Mouse (Mus musculus) ES-E14 (cell line): ENCODE measurements around the gene Zfp36l2. TPM values are rescaled to one million over a fixed set of nuclear protein-coding genes. Genes with fewer than 3 reads are reported as not detected.

ENCODE experiments used
- DNase-seq: peaks from one replicate; pipeline ENCODE4 v3.0.0-alpha.2; 2013; ENCODE audit warnings: low read depth, low spot score
- H3K27ac ChIP-seq: 2 replicates; pipeline ENCODE4 v1.5.1; 2012; ENCODE audit warnings: low read depth, mild to moderate bottlenecking, low read length, moderate library complexity, mixed read lengths; ENCODE audit not compliant: poor library complexity, insufficient read depth, severe bottlenecking
- H3K36me3 ChIP-seq: 2 replicates; pipeline ENCODE4 v1.6.1; 2012; ENCODE audit warnings: mild to moderate bottlenecking, low read length, moderate library complexity, mixed read lengths; ENCODE audit not compliant: control insufficient read depth, poor library complexity, insufficient read depth, severe bottlenecking
- H3K4me1 ChIP-seq, 2 experiments: fragments of 150-350 bp in 1 of 2; sonication (generic) in 1 of 2; 2 replicates each; pipeline ENCODE4 v1.6.1; 2012; ENCODE audit warnings: low read length in 2 of 2, mild to moderate bottlenecking in 1 of 2, mixed read lengths in 1 of 2; ENCODE audit not compliant: control insufficient read depth in 2 of 2, insufficient read depth in 2 of 2, poor library complexity in 1 of 2
- H3K4me3 ChIP-seq, 2 experiments: fragments of 150-350 bp in 1 of 2; sonication (generic) in 1 of 2; 2 replicates each; pipeline ENCODE4 v1.5.1; 2012; ENCODE audit warnings: low read length in 2 of 2, low read depth in 1 of 2, mild to moderate bottlenecking in 1 of 2, mixed read lengths in 1 of 2; ENCODE audit not compliant: insufficient read depth in 1 of 2, poor library complexity in 1 of 2, severe bottlenecking in 1 of 2
- H3K9ac ChIP-seq: 2 replicates; pipeline ENCODE4 v1.6.1; 2012; ENCODE audit warnings: low read depth, mild to moderate bottlenecking, low read length, mixed read lengths; ENCODE audit not compliant: poor library complexity, insufficient read depth, severe bottlenecking
- H3K9me3 ChIP-seq: fragments of 150-350 bp; sonication (generic); 2 replicates; pipeline ENCODE4 v1.6.1; 2012; ENCODE audit warnings: low read depth, mild to moderate bottlenecking, low read length; ENCODE audit not compliant: control insufficient read depth, insufficient read depth
- CHD2 ChIP-seq: IDR thresholded peaks from 2 replicates; pipeline ENCODE4 v1.6.1; 2014; ENCODE audit warnings: mild to moderate bottlenecking, low read depth, low read length, inconsistent platforms
- HCFC1 ChIP-seq: IDR thresholded peaks from 2 replicates; pipeline ENCODE4 v1.6.1; 2012; ENCODE audit warnings: low read length, inconsistent platforms, borderline replicate concordance; ENCODE audit not compliant: insufficient read depth
- MAFK ChIP-seq: IDR thresholded peaks from 2 replicates; pipeline ENCODE4 v1.6.1; 2014; ENCODE audit warnings: mild to moderate bottlenecking, low read depth, low read length, inconsistent platforms; ENCODE audit not compliant: insufficient read depth
- ZC3H11A ChIP-seq: IDR thresholded peaks from 2 replicates; pipeline ENCODE4 v1.6.1; 2012; ENCODE audit warnings: low read depth, mild to moderate bottlenecking, inconsistent platforms, low read length, borderline replicate concordance
- ZNF384 ChIP-seq: IDR thresholded peaks from 2 replicates; pipeline ENCODE4 v1.6.1; 2012; ENCODE audit warnings: low read depth, low read length, inconsistent platforms
- in situ Hi-C, 2 experiments: fragments of 600-800 bp; cut with MboI; formaldehyde crosslinking; loops; one replicate each; pipeline ENCODE4 v1.15.1; 2025; ENCODE audit warnings: low sequenced_read_pairs in 2 of 2, inconsistent platforms in 1 of 2; ENCODE audit not compliant: unreplicated experiment in 2 of 2
- total RNA-seq: library from RNA; depleted of rRNA; stranded (reverse); fragments of 300-350 nt; gene quantifications from 2 replicates; pipeline ENCODE4 v1.2.3, GENCODE M21; 2012

The Zfp36l2 gene
- total RNA-seq, 1 experiment: 12.6 TPM

DNA sequence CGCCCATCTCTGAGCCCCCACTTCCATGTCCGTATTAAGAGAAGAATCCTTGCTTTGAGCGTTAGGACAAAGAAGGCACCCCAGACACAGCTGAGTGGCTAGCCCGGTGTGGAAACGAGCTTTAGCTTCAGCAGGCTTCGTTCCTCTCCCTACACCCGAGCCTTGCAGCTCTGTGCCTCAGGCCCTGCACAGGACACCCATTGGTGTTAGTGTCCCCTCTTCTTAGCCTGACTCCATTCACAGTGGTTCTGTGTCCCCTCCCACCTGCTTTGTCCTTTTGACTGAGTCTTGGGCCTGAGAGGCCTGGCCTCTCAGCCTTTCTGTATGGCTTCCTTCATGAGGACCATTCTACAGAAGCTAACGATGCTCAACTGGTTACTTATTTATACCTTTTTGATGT lies 37.5 kb downstream of the Zfp36l2 start:
- TF ChIP-seq MAFK: no peak
- TF ChIP-seq CHD2: no peak
- TF ChIP-seq HCFC1: no peak
- no peak for TF ChIP-seq ZNF384
- TF ChIP-seq ZC3H11A: no peak
- H3K9ac ChIP-seq: no peak overlapping the region
- no peak overlapping the region for H3K27ac ChIP-seq
- H3K4me3 ChIP-seq: no peak overlapping the region
- in situ Hi-C loops: no loop called here
- H3K36me3 ChIP-seq: no peaks in the 10 kb centered on the region
- peaks cover 0 to 28% of the 10 kb centered on the region in 2 experiments; a peak in 1 of 4 replicates for H3K4me1 ChIP-seq
- no peaks in the 10 kb centered on the region for H3K9me3 ChIP-seq
- no peak for DNase-seq

DNA sequence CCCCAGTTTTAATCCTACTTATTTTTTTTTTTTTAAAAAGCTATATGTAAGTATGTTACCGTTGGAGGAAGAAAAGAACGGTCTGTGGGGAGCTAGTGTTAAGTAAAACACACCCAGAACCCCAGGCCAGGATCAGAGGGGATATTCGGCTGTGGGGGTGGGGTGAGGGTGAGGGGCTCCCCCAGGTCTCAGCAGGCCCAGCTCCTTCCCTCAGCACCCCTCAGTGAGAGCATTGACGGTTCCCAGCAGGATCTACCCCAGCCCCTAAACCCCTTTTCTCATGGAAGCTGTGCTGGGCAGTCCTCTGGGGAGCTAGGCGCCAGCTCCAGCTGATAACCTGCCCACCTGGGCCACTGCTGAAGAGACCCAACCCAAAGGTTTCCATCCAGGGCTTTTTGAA lies 38.2 kb downstream of the Zfp36l2 start:
- Histone ChIP-seq H3K9ac (no peak overlapping the region), H3K4me3 (no peak overlapping the region), H3K9me3 (no peaks in the 10 kb centered on the region), H3K27ac (no peak overlapping the region), H3K4me1 (peaks cover 0 to 26% of the 10 kb centered on the region in 2 experiments; a peak in 1 of 4 replicates), H3K36me3 (no peaks in the 10 kb centered on the region)
- in situ Hi-C loops: no loop called here
- no peak for TF ChIP-seq HCFC1
- no peak for TF ChIP-seq ZNF384
- no peak for TF ChIP-seq MAFK
- no peak for DNase-seq

DNA sequence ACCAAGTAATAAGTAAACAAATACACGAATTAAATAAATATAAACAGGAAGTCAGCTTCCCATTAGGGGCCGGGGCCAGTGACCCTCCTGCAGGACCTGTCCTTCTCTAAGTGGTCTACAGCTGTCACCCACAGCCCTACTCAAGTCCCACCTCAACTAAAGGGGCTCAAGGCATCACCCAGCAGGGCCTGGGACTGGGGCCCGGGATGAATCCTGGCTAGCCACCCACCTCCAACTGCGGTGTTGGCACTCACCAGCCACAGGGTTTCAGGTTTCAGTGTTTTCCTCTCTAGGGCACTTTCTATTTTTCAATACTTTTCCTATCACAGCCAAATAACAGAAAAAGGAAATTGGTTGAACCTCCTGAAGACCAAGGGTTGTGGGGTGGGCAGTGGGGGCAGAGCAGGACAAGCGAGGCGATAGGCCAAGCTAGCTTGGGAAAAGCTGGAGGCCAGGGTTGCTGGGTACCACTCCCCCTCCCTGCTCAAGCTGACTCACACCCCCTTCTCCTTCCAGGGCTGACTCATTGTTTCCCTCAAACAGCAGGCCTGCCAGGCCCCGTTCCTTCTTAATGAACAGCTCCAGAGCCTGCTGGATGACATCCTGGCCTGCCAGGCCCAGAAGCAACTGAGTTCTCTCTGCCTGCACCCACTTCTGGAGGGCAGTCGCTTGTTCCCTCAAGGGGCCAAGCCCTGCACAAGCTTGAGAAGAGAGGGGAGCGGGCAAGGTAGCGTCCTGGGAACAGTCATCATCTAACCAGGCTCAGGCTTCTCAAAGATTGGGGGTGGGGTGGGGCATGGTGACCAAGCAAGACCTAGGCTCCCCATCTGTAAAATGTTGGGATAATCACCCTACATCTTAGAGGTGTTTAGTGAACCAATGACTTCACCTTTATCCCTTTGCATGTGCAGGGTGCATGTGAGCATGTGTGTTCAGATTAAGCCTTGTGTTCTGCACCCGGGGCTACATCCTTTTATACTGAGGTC lies 39.0 kb downstream of the Zfp36l2 start:
- no peaks in the 10 kb centered on the region for H3K36me3 ChIP-seq
- H3K9ac ChIP-seq: no peak overlapping the region
- no peak overlapping the region for H3K27ac ChIP-seq
- H3K4me1 ChIP-seq: peaks cover 0 to 22% of the 10 kb centered on the region in 2 experiments; a peak in 1 of 4 replicates
- DNase-seq: no peak
- H3K9me3 ChIP-seq: no peaks in the 10 kb centered on the region
- in situ Hi-C loops: no loop called here
- no peak overlapping the region for H3K4me3 ChIP-seq
- TF ChIP-seq ZC3H11A (no peak), ZNF384 (no peak), CHD2 (no peak), HCFC1 (no peak), MAFK (no peak)

DNA sequence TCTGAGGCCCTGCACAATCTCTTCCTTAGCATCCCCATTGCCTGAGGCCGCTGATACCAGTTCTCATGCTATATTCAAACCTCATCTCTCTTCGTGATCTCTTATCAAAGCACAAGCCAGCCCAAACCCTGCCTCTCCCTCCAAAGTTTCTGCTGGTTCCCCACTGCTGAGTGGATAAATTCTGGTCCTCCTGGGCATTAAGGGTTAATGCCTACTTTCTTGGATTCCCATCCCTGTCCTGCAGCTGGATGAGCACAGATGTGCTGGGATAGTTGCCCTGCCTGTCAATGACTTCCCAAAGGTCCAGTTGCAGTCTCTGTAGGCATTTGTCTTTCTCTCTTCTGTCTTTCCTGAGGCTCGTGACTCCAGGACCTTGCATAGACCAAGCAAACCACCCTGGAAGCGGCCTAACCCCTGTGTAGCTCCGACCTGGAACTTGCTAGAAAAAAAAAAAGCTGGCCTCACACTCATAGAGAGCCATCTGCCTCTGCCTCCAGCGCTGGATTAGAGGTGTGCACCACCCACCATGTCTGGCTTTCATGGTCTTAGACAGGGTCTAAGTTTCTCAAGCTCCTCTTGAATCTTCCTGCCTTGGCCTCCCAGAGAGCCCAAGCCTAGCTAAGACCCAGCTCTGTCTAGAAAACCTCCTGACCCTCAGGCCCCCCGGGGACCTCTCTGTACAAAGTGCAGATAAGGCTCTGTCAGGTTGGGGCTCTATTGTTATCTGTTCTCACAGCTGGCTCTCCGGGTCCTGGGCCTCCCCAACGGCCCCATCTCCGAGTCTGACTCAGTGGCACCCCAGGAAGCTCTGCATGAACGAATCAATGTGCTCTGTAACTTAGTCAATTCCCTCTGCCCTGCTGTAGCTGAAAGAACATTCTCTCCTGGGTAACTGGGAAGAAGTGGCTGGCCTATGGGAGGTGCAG lies 40.3 kb downstream of the Zfp36l2 start:
- Histone ChIP-seq H3K27ac (no peak overlapping the region), H3K36me3 (no peaks in the 10 kb centered on the region), H3K4me1 (peaks cover 0 to 25% of the 10 kb centered on the region in 2 experiments; a peak in 1 of 4 replicates), H3K9me3 (no peaks in the 10 kb centered on the region), H3K4me3 (no peak overlapping the region), H3K9ac (no peak overlapping the region)
- DNase-seq: no peak
- no peak for TF ChIP-seq ZC3H11A
- no peak for TF ChIP-seq ZNF384
- TF ChIP-seq MAFK: no peak
- TF ChIP-seq CHD2: no peak
- TF ChIP-seq HCFC1: no peak
- in situ Hi-C loops: no loop called here
